Mouse (Mus musculus) MEL (cell line): ENCODE data around the gene Gm20509. TPM values are rescaled to one million over a fixed set of nuclear protein-coding genes. Genes with fewer than 3 reads are reported as not detected.

Source experiments
- DNase-seq: peaks from one replicate; pipeline ENCODE4 v3.0.0; 2011; ENCODE audit warnings: low read depth, low spot score
- H3K27ac ChIP-seq: 2 replicates; pipeline ENCODE4 v1.5.1; 2012; ENCODE audit warnings: low read depth, mild to moderate bottlenecking, control low read depth, low read length, moderate library complexity; ENCODE audit not compliant: control insufficient read depth
- H3K27me3 ChIP-seq, 2 experiments: fragments of 150-350 bp in 1 of 2; sonication (generic) in 1 of 2; 2 replicates each; pipeline ENCODE4 v1.6.1; 2012; ENCODE audit warnings: low read length in 2 of 2, mild to moderate bottlenecking in 2 of 2, improper control_type of control experiment in 1 of 2, moderate library complexity in 1 of 2; ENCODE audit not compliant: insufficient read depth in 2 of 2, control insufficient read depth in 1 of 2
- H3K36me3 ChIP-seq, 2 experiments: 2 replicates each; pipeline ENCODE4 v1.6.1; 2012 to 2014; ENCODE audit warnings: low read length in 2 of 2, improper control_type of control experiment in 1 of 2, inconsistent platforms in 1 of 2, mild to moderate bottlenecking in 1 of 2; ENCODE audit not compliant: insufficient read depth in 2 of 2, control insufficient read depth in 1 of 2
- H3K4me1 ChIP-seq, 2 experiments: fragments of 150-350 bp in 1 of 2; sonication (generic) in 1 of 2; 2 replicates each; pipeline ENCODE4 v1.6.1; 2012; ENCODE audit warnings: low read length in 2 of 2, improper control_type of control experiment in 1 of 2, mild to moderate bottlenecking in 1 of 2; ENCODE audit not compliant: insufficient read depth in 2 of 2, control insufficient read depth in 1 of 2
- H3K4me3 ChIP-seq, 2 experiments: fragments of 150-350 bp in 1 of 2; sonication (generic) in 1 of 2; 2 replicates each; pipeline ENCODE4 v1.5.1; 2012; ENCODE audit warnings: low read depth in 2 of 2, low read length in 2 of 2, mild to moderate bottlenecking in 2 of 2, moderate library complexity in 2 of 2, control low read depth in 1 of 2, improper control_type of control experiment in 1 of 2; ENCODE audit not compliant: control insufficient read depth in 1 of 2, insufficient read depth in 1 of 2
- H3K79me2 ChIP-seq: 2 replicates; pipeline ENCODE4 v1.6.1; 2012; ENCODE audit warnings: mild to moderate bottlenecking, low read length, moderate library complexity; ENCODE audit not compliant: control insufficient read depth, poor library complexity, insufficient read depth
- H3K9ac ChIP-seq: 2 replicates; pipeline ENCODE4 v1.6.1; 2012; ENCODE audit warnings: low read depth, mild to moderate bottlenecking, control low read depth, low read length, moderate library complexity; ENCODE audit not compliant: control insufficient read depth, poor library complexity, severe bottlenecking
- H3K9me3 ChIP-seq: fragments of 150-350 bp; sonication (generic); replicated peaks from 2 replicates; pipeline ENCODE4 v1.6.1; 2012; ENCODE audit warnings: mild to moderate bottlenecking, low read length, improper control_type of control experiment, moderate library complexity; ENCODE audit not compliant: insufficient read depth
- CHD2 ChIP-seq: IDR thresholded peaks from 2 replicates; pipeline ENCODE4 v1.6.1; 2011; ENCODE audit warnings: low read length, improper control_type of control experiment
- CTCF ChIP-seq, 3 experiments: IDR thresholded peaks in 2 of 3; conservative IDR thresholded peaks in 1 of 3; 2 replicates each; pipeline ENCODE4 v1.5.1; 2011 to 2012; ENCODE audit warnings: low read length in 3 of 3, low read depth in 2 of 3, mild to moderate bottlenecking in 2 of 3, improper control_type of control experiment in 1 of 3, inconsistent platforms in 1 of 3, mixed read lengths in 1 of 3, moderate library complexity in 1 of 3; ENCODE audit not compliant: control insufficient read depth in 1 of 3, insufficient read depth in 1 of 3, poor library complexity in 1 of 3, severe bottlenecking in 1 of 3
- ELF1 ChIP-seq: IDR thresholded peaks from 2 replicates; pipeline ENCODE4 v1.6.1; 2014; ENCODE audit warnings: low read depth, mild to moderate bottlenecking, inconsistent platforms, low read length, improper control_type of control experiment, moderate library complexity
- EP300 ChIP-seq, 2 experiments: IDR thresholded peaks; 2 replicates each; pipeline ENCODE4 v1.6.1; 2011; ENCODE audit warnings: improper control_type of control experiment in 2 of 2, low read length in 2 of 2, low read depth in 1 of 2, mild to moderate bottlenecking in 1 of 2
- ETS1 ChIP-seq: IDR thresholded peaks from 2 replicates; pipeline ENCODE4 v1.6.1; 2012; ENCODE audit warnings: low read depth, mild to moderate bottlenecking, inconsistent platforms, low read length, improper control_type of control experiment, moderate library complexity
- GABPA ChIP-seq: IDR thresholded peaks from 2 replicates; pipeline ENCODE4 v1.6.1; 2012; ENCODE audit warnings: low read depth, mild to moderate bottlenecking, inconsistent platforms, low read length, improper control_type of control experiment, moderate library complexity
- KAT2A ChIP-seq: conservative IDR thresholded peaks from 2 replicates; pipeline ENCODE4 v1.6.1; 2012; ENCODE audit warnings: low read depth, low read length, improper control_type of control experiment, inconsistent platforms
- MAFK ChIP-seq: IDR thresholded peaks from 2 replicates; pipeline ENCODE4 v1.6.1; 2011; ENCODE audit warnings: low read depth, mild to moderate bottlenecking, low read length, improper control_type of control experiment, borderline replicate concordance
- MXI1 ChIP-seq: IDR thresholded peaks from 2 replicates; pipeline ENCODE4 v1.6.1; 2011; ENCODE audit warnings: mild to moderate bottlenecking, low read depth, low read length, improper control_type of control experiment
- MYC ChIP-seq: IDR thresholded peaks from 2 replicates; pipeline ENCODE4 v1.6.1; 2011; ENCODE audit warnings: low read depth, mild to moderate bottlenecking, low read length, improper control_type of control experiment, moderate library complexity
- NELFE ChIP-seq: IDR thresholded peaks from 2 replicates; pipeline ENCODE4 v1.6.1; 2011; ENCODE audit warnings: low read depth, low read length, improper control_type of control experiment
- NRF1 ChIP-seq: IDR thresholded peaks from 2 replicates; pipeline ENCODE4 v1.6.1; 2014; ENCODE audit warnings: low read depth, mild to moderate bottlenecking, inconsistent platforms, low read length, improper control_type of control experiment, moderate library complexity; ENCODE audit not compliant: poor library complexity, insufficient read depth, severe bottlenecking
- POLR2AphosphoS2 ChIP-seq: IDR thresholded peaks from 2 replicates; pipeline ENCODE4 v1.6.1; 2011; ENCODE audit warnings: low read length, improper control_type of control experiment
- POLR2AphosphoS5 ChIP-seq: IDR thresholded peaks from 2 replicates; pipeline ENCODE4 v1.6.1; 2012; ENCODE audit warnings: low read depth, borderline replicate concordance, mild to moderate bottlenecking, inconsistent platforms, low read length, moderate library complexity, mixed read lengths
- RAD21 ChIP-seq: IDR thresholded peaks from 2 replicates; pipeline ENCODE4 v1.6.1; 2011; ENCODE audit warnings: mild to moderate bottlenecking, low read depth, low read length, improper control_type of control experiment
- RCOR1 ChIP-seq: IDR thresholded peaks from 2 replicates; pipeline ENCODE4 v1.6.1; 2012; ENCODE audit warnings: low read depth, mild to moderate bottlenecking, inconsistent platforms, low read length, improper control_type of control experiment
- SIN3A ChIP-seq: IDR thresholded peaks from 2 replicates; pipeline ENCODE4 v1.6.1; 2012; ENCODE audit warnings: low read length, improper control_type of control experiment, inconsistent platforms
- TAL1 ChIP-seq: IDR thresholded peaks from 2 replicates; pipeline ENCODE4 v1.6.1; 2012; ENCODE audit warnings: mild to moderate bottlenecking, inconsistent platforms, low read length, moderate library complexity, mixed read lengths
- TCF12 ChIP-seq: IDR thresholded peaks from 2 replicates; pipeline ENCODE4 v1.6.1; 2014; ENCODE audit warnings: low read depth, mild to moderate bottlenecking, inconsistent platforms, low read length, improper control_type of control experiment, moderate library complexity
- UBTF ChIP-seq: IDR thresholded peaks from 2 replicates; pipeline ENCODE4 v1.6.1; 2012; ENCODE audit warnings: low read depth, mild to moderate bottlenecking, inconsistent platforms, low read length, improper control_type of control experiment, moderate library complexity, borderline replicate concordance; ENCODE audit not compliant: insufficient read depth
- USF1 ChIP-seq: IDR thresholded peaks from 2 replicates; pipeline ENCODE4 v1.6.1; 2014; ENCODE audit warnings: low read depth, mild to moderate bottlenecking, inconsistent platforms, low read length, improper control_type of control experiment, moderate library complexity
- ZC3H11A ChIP-seq: IDR thresholded peaks from 2 replicates; pipeline ENCODE4 v1.6.1; 2012; ENCODE audit warnings: low read depth, mild to moderate bottlenecking, inconsistent platforms, low read length, improper control_type of control experiment
- ZKSCAN1 ChIP-seq: IDR thresholded peaks from 2 replicates; pipeline ENCODE4 v1.6.1; 2012; ENCODE audit warnings: low read depth, mild to moderate bottlenecking, inconsistent platforms, low read length, improper control_type of control experiment, moderate library complexity
- ZMIZ1 ChIP-seq: IDR thresholded peaks from 2 replicates; pipeline ENCODE4 v1.6.1; 2012; ENCODE audit warnings: low read depth, mild to moderate bottlenecking, inconsistent platforms, low read length, improper control_type of control experiment, moderate library complexity
- ZNF384 ChIP-seq: IDR thresholded peaks from 2 replicates; pipeline ENCODE4 v1.6.1; 2012; ENCODE audit warnings: low read depth, mild to moderate bottlenecking, inconsistent platforms, low read length, improper control_type of control experiment
- polyA plus RNA-seq, 2 experiments: library from polyadenylated mRNA; stranded (reverse) in 1 of 2; unstranded in 1 of 2; fragments of >175 nt in 1 of 2; fragments of >200 nt in 1 of 2; gene quantifications; 2 replicates each; pipeline versions ENCODE4 v1.2.1 to v1.2.4; 2012; ENCODE audit warnings: low replicate concordance in 2 of 2, low read depth in 1 of 2; ENCODE audit not compliant: insufficient read length in 2 of 2, insufficient read depth in 1 of 2, missing spikeins in 1 of 2
- total RNA-seq: library from RNA; depleted of rRNA; stranded (reverse); fragments of 300-350 nt; gene quantifications from 2 replicates; pipeline ENCODE4 v1.2.3, GENCODE M21; 2012

The Gm20509 gene
- total and polyA plus RNA-seq, 3 experiments = not detected

- TF ChIP-seq MAFK (no peak), SIN3A (no peak), ETS1 (no peak), USF1 (no peak), ZMIZ1 (no peak), ELF1 (no peak), GABPA (no peak), UBTF (no peak), MXI1 (no peak), CTCF (IDR thresholded peaks at IDR 0.05 in 2 of 3, conservative IDR thresholded peaks at IDR 0.05 in 1 of 3; ENCODE audit: control insufficient read depth in 1 of 3, insufficient read depth in 1 of 3, low read depth in 2 of 3, low read length in 3 of 3, poor library complexity in 1 of 3, severe bottlenecking in 1 of 3) (no peak), TAL1 (no peak), TCF12 (no peak), NRF1 (no peak), CHD2 (no peak), ZNF384 (no peak), POLR2AphosphoS5 (no peak), KAT2A (no peak), EP300 (IDR thresholded peaks at IDR 0.05; ENCODE audit: low read depth in 1 of 2, low read length in 2 of 2) (no peak)
- H3K36me3 ChIP-seq = no peaks in the 10 kb centered on the region
Observed at GRCm38 (mm10) chr9:73137341-73137886, 35.1 kb downstream of the Gm20509 start.

GRCm38 (mm10) chr9:73154347-73154746, 52.1 kb downstream of the Gm20509 start:
- Histone ChIP-seq H3K9me3 (no peaks in the 10 kb centered on the region), H3K36me3 (no peaks in the 10 kb centered on the region), H3K27me3 (no peaks in the 10 kb centered on the region), H3K79me2 (no peaks in the 10 kb centered on the region), H3K4me3 (no peak overlapping the region), H3K27ac (no peak overlapping the region), H3K4me1 (no peaks in the 10 kb centered on the region), H3K9ac (no peak overlapping the region)
- TF ChIP-seq RAD21 = no peak
- no peak for TF ChIP-seq GABPA
- no peak for TF ChIP-seq NELFE
- no peak for TF ChIP-seq RCOR1
- TF ChIP-seq ZC3H11A = no peak
- TF ChIP-seq UBTF = no peak
- no peak for TF ChIP-seq MYC
- no peak for TF ChIP-seq ZKSCAN1
- no peak for TF ChIP-seq POLR2AphosphoS2
- no peak for TF ChIP-seq ZNF384
- no peak for TF ChIP-seq MXI1
- no peak for TF ChIP-seq TCF12
- TF ChIP-seq MAFK = no peak
- TF ChIP-seq ZMIZ1 = no peak
- no peak for TF ChIP-seq KAT2A
- TF ChIP-seq NRF1 = no peak
- DNase-seq = no peak

More at GRCm38 (mm10) chr9:73137341-73137886, 35.1 kb downstream of the Gm20509 start:
- Histone ChIP-seq H3K4me1 (no peaks in the 10 kb centered on the region), H3K9ac (no peak overlapping the region), H3K9me3 (no peaks in the 10 kb centered on the region), H3K27ac (no peak overlapping the region), H3K79me2 (no peaks in the 10 kb centered on the region), H3K4me3 (no peak overlapping the region), H3K27me3 (no peaks in the 10 kb centered on the region; a peak in 1 of 4 replicates)
- DNase-seq = no peak
